Mouse (Mus musculus): Measurements from ENCODE around the gene Prcp. TPM values are rescaled to one million over a fixed set of nuclear protein-coding genes. Genes with fewer than 3 reads are reported as not detected.
"Not testable (repeated sequence)": the region's sequence is repeated elsewhere in the genome, so short reads cannot be mapped to it uniquely, and the experiment has no call there.

Prcp gene
- polyA plus RNA-seq, 1 experiment from 2014 or later: 20.4 TPM

GRCm38 (mm10) chr7:92961876-92962275, 87.6 kb downstream of the Prcp start:
- H3K27ac ChIP-seq: no peak overlapping the region
- no peaks in the 10 kb centered on the region for H3K4me1 ChIP-seq
- no peaks in the 10 kb centered on the region for H3K36me3 ChIP-seq
- no peak for DNase-seq (ENCODE audit: low spot score)
- no peaks in the 10 kb centered on the region for H3K9me3 ChIP-seq (replicated peaks)
- WGBS: 62% methylated on average over 1 of the region's 1 CpGs
- H3K27me3 ChIP-seq (ENCODE audit: low read depth, poor library complexity, severe bottlenecking): peaks cover 7% of the 10 kb centered on the region; the same call in 1 of the 2 replicates
- H3K4me3 ChIP-seq: no peak overlapping the region

DNA sequence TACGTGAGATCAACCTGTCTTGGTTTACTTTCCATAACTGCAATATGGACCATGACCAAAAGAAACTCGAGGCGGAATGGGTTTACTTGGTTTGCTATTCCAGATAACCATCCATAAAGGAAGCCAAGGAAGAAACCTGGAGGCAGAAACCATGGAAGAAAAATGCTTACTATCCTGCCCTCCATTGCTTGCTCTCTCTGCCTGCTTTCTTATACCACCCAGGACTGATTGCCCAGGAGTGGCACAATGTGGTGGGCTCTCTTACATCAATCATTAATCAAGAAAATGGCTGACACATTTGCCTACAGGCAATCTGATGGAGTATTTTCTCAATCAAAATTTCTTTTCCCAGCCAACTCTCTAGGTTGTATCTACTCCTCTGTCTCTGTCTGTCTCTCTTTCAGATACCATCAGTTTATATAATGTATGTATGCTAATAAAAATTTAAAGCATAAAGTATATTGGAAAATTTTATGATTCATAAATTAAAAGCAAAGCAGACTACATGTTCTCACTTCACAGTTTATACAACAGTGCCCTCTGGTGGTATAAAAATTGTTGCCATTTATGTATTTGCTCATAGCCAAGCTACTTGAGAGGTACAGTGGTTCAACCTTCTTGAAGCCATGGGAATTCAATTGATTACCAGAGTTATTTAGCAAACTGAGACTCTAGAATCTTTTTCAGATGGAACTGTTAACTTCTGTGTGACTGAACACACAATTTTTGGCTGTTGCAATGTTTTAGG, 90.7 kb downstream of the Prcp start:
- WGBS: 71% methylated on average over 3 of the region's 3 CpGs
- no peak overlapping the region for H3K4me3 ChIP-seq
- H3K27ac ChIP-seq: no peak overlapping the region
- no peak for DNase-seq (ENCODE audit: low spot score)
- H3K27me3 ChIP-seq (ENCODE audit: low read depth, poor library complexity, severe bottlenecking): peaks cover 7% of the 10 kb centered on the region; the same call in 1 of the 2 replicates
- no peaks in the 10 kb centered on the region for H3K9me3 ChIP-seq (replicated peaks)
- H3K36me3 ChIP-seq: no peaks in the 10 kb centered on the region
- H3K4me1 ChIP-seq: no peaks in the 10 kb centered on the region

- no peaks in the 10 kb centered on the region for H3K9me3 ChIP-seq (replicated peaks)
- WGBS: 68% methylated on average over 10 of the region's 10 CpGs
- H3K4me1 ChIP-seq: no peaks in the 10 kb centered on the region
- DNase-seq (ENCODE audit: low spot score): peak; percentile 35
- H3K4me3 ChIP-seq: no peak overlapping the region
- peaks cover 7% of the 10 kb centered on the region; the same call in 1 of the 2 replicates for H3K27me3 ChIP-seq (ENCODE audit: low read depth, poor library complexity, severe bottlenecking)
- H3K27ac ChIP-seq: no peak overlapping the region
- no peaks in the 10 kb centered on the region for H3K36me3 ChIP-seq
These were observed 93.3 kb downstream of the Prcp start for GRCm38 (mm10) chr7:92967381-92968127.

DNA sequence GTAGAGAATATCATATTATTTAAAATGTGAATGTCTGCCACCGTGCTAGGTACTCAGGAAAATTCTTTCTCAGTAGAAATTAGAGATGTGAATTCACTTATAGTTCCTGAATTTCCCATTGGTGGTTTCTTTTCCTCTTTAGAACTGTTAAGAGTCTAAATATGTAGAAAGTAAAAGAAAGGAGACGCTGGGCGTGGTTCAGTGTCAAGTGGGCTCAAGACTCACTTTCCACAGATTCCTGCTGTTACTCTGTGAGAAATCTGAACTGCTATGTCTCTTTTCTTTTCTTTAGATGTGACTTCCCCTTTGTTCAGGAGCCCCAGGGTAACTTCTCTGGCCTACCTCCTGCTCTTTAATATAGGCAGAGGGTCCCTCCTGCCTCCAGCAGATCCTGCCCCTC, 103.2 kb downstream of the Prcp start:
- Histone ChIP-seq H3K4me1 (peaks cover 14% of the 10 kb centered on the region), H3K36me3 (no peaks in the 10 kb centered on the region), H3K27ac (no peak overlapping the region), H3K9me3 (replicated peaks) (no peaks in the 10 kb centered on the region), H3K27me3 (ENCODE audit: low read depth, poor library complexity, severe bottlenecking) (no peaks in the 10 kb centered on the region), H3K4me3 (no peak overlapping the region)
- no peak for DNase-seq (ENCODE audit: low spot score)
- 93% methylated on average over 3 of the region's 3 CpGs for WGBS

- Histone ChIP-seq H3K27ac (0 out of 2 replicates have a peak overlapping the region, but pooled peaks have one; percentile 46), H3K27me3 (ENCODE audit: low read depth, poor library complexity, severe bottlenecking) (no peaks in the 10 kb centered on the region), H3K4me1 (peaks cover 14% of the 10 kb centered on the region), H3K4me3 (no peak overlapping the region), H3K9me3 (replicated peaks) (no peaks in the 10 kb centered on the region), H3K36me3 (no peaks in the 10 kb centered on the region)
- no peak for DNase-seq (ENCODE audit: low spot score)
- WGBS: 78% methylated on average over 4 of the region's 4 CpGs
These were observed 104.0 kb downstream of the Prcp start for GRCm38 (mm10) chr7:92978225-92978624.

DNA sequence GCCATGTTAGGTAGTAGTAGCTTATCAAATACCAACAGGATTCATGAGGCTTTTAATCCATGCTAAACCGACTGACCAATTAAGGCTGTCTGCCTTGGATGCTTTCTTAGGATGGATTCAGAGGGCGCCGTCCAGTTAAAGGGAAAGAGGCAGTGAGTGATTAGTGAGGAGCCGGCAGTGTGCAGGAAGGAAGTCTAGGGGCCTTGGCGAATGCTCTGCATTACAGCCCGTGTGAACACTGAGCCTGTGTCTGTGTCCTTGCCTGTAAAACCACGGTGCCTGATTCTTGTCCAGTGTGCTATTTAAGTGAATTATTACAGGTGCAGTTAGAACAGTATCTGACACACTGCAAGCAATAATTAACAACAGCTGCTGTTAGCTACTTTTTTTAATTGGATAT, 104.5 kb downstream of the Prcp start:
- peaks cover 14% of the 10 kb centered on the region for H3K4me1 ChIP-seq
- not testable (repeated sequence) for H3K9me3 ChIP-seq (replicated peaks); H3K27ac ChIP-seq; H3K4me3 ChIP-seq; DNase-seq (ENCODE audit: low spot score); H3K27me3 ChIP-seq (ENCODE audit: low read depth, poor library complexity, severe bottlenecking); H3K36me3 ChIP-seq
- WGBS: 24% methylated on average over 7 of the region's 7 CpGs

- DNase-seq (ENCODE audit: low spot score): no peak
- Histone ChIP-seq H3K27me3 (ENCODE audit: low read depth, poor library complexity, severe bottlenecking) (no peaks in the 10 kb centered on the region), H3K4me3 (no peak overlapping the region), H3K27ac (0 out of 2 replicates have a peak overlapping the region, but pooled peaks have one; percentile 25), H3K9me3 (replicated peaks) (no peaks in the 10 kb centered on the region), H3K36me3 (no peaks in the 10 kb centered on the region), H3K4me1 (peaks cover 17% of the 10 kb centered on the region)
- WGBS: 40% methylated on average over 2 of the region's 2 CpGs
These were observed 106.5 kb downstream of the Prcp start for GRCm38 (mm10) chr7:92980741-92981140.

DNA sequence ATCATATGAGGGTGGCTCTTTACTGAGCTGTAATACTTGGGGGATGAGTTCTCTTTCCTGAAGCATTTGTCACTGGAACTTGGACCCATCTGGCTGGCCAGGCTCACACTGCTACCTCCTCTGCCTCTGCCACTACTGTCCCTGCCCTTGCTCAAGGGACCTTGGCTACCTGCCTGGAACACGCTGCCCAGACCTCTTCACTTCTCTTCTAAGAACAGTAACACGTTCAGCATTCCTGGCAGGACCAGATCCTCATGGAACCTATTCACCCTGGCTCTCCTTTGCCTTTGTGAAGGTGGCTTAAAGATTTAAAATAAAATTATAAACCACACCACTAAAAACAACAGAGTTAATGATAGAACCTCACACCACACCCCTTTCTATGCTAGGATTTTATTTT, 107.6 kb downstream of the Prcp start:
- no peak for DNase-seq (ENCODE audit: low spot score)
- H3K27me3 ChIP-seq (ENCODE audit: low read depth, poor library complexity, severe bottlenecking): no peaks in the 10 kb centered on the region
- peaks cover 17% of the 10 kb centered on the region for H3K4me1 ChIP-seq
- H3K9me3 ChIP-seq (replicated peaks): no peaks in the 10 kb centered on the region
- WGBS: 78% methylated on average over 2 of the region's 2 CpGs
- H3K27ac ChIP-seq: no peak overlapping the region
- H3K36me3 ChIP-seq: no peaks in the 10 kb centered on the region
- no peak overlapping the region for H3K4me3 ChIP-seq

Other genes starting within 250 kb of the Prcp start
- gene Ankrd42, start 237.3 kb upstream of the Prcp start, polyA plus RNA-seq (2016; fragmentation: Nextera tagmentation; extraction: Ambion mirVana): 6.4 and 10.3 TPM in 2 replicates
- gene Pcf11, start 204.5 kb upstream of the Prcp start, polyA plus RNA-seq (2016; fragmentation: Nextera tagmentation; extraction: Ambion mirVana): 15.8 and 22.4 TPM in 2 replicates
- gene Rab30, start 132.9 kb upstream of the Prcp start, polyA plus RNA-seq (2016; fragmentation: Nextera tagmentation; extraction: Ambion mirVana): 9.3 and 11.2 TPM in 2 replicates
- gene Ddias, start 223 bp upstream of the Prcp start, polyA plus RNA-seq (2016; fragmentation: Nextera tagmentation; extraction: Ambion mirVana): 23.0 and 24.4 TPM in 2 replicates
- 13.7 and 35.4 TPM in 2 replicates for gene Fam181b, start 205.4 kb downstream of the Prcp start, polyA plus RNA-seq (2016; fragmentation: Nextera tagmentation; extraction: Ambion mirVana)